Mouse (Mus musculus) thymus, adult 2 months (tissue): ENCODE data around the gene Fam180a.

Experiments
- CTCF ChIP-seq: fragments of 200-500 bp; IDR thresholded peaks from 2 replicates; pipeline ENCODE4 v1.5.1; 2012; ENCODE audit warnings: mild to moderate bottlenecking, control low read depth, low read length, moderate library complexity, borderline replicate concordance; ENCODE audit not compliant: control insufficient read depth, poor library complexity, insufficient read depth; ENCODE audit errors: extremely low read depth
- POLR2A ChIP-seq: fragments of 200-500 bp; IDR thresholded peaks from 2 replicates; pipeline ENCODE4 v1.6.1; 2012; ENCODE audit warnings: mild to moderate bottlenecking, low read length, control low read depth, moderate library complexity; ENCODE audit not compliant: control insufficient read depth, poor library complexity, insufficient read depth; ENCODE audit errors: extremely low read depth

GRCm38 (mm10) chr6:35353416-35353815 lies 27.5 kb upstream of the Fam180a start:
- TF ChIP-seq POLR2A (no peak), CTCF (no peak)
